Mouse (Mus musculus): Measurements from ENCODE around the gene Spred2.

GRCm38 (mm10) chr11:19965037-19965611 lies 40.9 kb downstream of the Spred2 start:
- no peak for TF ChIP-seq GATA1 (IDR thresholded peaks at IDR 0.05; ENCODE audit: low read length)
- TF ChIP-seq TAL1 (IDR thresholded peaks at IDR 0.05; ENCODE audit: low read length): no peak
